Mouse (Mus musculus): ENCODE results near the gene Ppm1d. TPM values are rescaled to one million over a fixed set of nuclear protein-coding genes. Genes with fewer than 3 reads are reported as not detected.

The Ppm1d gene
- 10 to 100 TPM; 15.0 to 16.3 TPM for total RNA-seq (2021)

DNA sequence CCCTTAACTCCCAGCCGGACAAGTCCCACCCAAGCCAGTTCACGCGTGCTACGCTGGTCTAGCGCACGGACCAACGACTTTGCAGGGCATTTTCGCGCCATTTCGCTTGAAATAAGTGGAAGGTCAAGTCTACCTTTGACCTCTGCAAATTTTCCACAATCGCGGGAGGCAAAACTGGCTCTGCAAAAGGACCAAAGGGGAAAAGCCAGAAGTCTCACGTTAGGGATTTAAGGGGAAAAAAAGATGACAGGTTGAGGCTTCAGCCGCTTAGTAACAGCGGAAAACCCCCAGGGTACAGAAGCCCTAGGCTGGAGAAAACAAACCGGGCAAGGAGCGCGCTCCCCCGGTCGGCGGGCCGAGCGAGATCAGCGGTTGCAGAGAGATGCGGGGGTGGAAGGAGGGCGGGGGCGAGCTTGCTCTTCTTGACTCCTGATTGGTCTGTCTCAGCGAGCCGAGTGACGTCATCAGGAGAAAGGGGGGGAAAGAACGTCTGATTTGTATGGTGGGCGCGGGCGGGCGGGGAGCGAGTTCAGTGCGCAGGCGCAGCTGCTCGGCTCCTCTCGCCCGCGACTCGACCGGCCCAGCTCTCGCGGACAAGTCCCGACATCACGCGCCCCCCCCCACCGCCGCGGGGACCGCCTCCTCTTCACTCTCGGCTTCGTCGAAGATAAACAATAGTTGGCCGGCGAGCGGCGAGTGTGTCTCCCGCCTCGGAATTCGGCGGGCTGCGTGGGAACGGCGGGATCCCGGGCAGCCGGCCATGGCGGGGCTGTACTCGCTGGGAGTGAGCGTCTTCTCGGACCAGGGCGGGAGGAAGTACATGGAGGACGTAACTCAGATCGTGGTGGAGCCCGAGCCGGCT is at the start of gene Ppm1d:
TSS of gene Ppm1d (plus strand) at position 532 of the 862 bp plus-strand sequence.
- peak; percentile 93 to 96 for DNase-seq (ENCODE audit: extremely low spot score in 1 of 2, low spot score in 1 of 2)

DNA sequence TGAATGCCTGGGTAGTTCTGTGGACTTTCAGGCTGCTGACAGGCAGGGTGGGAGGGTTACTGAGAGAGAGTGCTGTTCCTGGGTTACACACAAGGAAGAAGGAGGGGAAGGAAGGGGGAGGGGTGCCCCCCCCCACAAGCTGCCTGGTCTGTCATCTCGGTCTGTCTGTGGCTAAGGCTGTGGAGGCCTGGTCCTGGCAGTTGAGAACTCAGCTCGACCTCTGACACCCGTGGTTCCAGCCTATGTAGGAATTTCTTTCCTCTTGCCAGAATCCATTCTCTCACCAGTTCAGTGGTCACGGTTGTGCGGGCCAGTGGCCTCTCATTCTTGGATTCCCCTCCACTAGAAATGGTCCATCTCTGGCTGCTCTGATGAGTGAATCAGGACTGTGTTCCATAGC is 46.4 kb upstream of the Ppm1d start:
- DNase-seq (ENCODE audit: extremely low spot score in 1 of 2, low spot score in 1 of 2): no peak

DNA sequence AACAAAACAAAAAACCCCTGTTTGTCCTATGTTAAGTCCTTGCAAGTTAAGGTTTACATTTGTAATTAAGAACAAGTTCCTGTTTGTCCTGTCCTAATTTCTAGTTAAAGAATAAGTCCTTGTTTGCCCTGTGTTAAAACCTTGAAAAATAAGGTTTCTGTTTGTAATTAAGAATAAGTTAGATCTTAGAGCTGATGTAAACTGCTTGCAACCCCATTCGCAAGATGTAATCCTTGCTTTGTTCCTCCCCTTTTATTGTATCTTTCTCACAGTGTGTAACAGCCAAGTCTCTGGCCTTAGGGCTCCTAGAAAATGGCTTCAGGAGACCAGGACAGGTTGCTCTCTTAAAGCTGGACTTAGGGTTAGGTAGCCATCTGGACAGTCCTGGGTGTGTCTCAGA is 43.7 kb upstream of the Ppm1d start:
- no peak for DNase-seq (ENCODE audit: extremely low spot score in 1 of 2, low spot score in 1 of 2)

DNA sequence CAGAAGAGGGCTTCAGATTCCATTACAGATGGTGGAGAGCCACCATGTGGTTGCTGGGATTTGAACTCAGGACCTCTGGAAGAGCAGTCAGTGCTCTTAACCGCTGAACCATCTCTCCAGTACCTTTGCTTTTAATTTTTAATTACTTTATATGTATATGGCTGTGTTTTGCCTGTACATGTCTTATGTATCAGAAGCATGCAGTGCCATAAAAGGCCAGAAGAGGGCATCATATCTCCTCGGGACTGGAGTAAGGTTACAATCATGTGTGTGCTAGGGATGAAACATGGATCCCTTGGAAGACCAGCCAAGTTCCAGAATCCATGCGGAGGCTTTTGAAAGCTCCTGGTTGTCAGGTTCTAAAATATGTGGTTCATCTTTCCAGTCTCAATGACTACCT is 40.4 kb upstream of the Ppm1d start:
- DNase-seq (ENCODE audit: extremely low spot score in 1 of 2, low spot score in 1 of 2): peak in 1 of 2 experiments; percentile 27

DNA sequence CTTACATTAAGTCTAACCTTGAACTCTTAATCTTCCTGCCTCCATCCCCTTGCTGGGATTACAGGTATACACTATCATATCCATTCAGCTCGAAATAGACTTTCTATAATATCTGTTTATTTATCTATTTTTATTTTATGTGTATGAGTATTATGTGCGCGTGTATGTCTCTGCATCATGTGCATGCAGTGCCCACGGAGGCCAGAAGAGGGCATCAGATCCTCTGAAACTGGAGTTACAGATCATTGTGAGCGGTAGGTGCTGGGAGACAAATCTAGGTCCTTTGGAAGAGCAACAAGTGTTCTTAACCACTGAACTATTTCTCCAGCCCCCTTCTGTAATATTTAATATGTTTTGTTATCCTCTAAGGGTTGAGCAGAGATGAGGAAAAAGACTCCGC is 37.7 kb upstream of the Ppm1d start:
- no peak for DNase-seq (ENCODE audit: extremely low spot score in 1 of 2, low spot score in 1 of 2)

DNA sequence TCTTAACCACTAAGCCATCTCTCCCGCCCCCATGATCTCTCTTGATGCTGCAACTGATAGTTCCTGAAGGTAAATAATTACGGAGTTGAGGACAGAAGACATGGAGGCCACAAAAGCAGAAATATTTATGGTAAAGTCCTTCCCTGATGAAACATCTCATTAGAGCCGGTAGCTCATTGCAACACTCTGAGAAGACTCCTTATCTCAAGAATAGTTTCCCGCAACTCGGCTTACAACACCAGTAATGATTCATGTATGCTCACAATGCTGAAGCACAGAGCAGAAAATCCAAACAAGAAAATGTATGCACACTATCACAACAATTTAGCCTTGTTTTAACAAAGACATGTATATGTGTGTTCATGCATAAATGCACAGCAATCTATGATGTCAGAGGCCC is 35.9 kb upstream of the Ppm1d start:
- no peak for DNase-seq (ENCODE audit: extremely low spot score in 1 of 2, low spot score in 1 of 2)

DNA sequence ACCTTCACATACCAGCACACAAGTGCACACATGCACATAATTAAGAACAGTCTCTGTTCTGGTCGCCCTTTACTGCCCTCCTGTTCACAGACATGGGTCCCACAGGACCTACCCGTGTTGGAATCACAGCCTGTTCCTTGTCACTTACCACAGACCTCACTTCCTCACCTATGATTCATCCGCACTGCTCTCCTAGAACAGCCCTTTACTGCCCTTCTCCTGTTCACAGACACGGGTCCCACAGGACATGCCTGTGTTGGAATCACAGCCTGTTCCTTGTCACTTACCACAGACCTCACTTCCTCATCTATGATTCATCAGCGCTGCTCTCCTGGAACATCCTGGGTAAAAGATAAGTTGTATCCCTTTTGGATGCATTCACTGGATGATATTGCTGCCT is 33.4 kb upstream of the Ppm1d start:
- no peak for DNase-seq (ENCODE audit: extremely low spot score in 1 of 2, low spot score in 1 of 2)

DNA sequence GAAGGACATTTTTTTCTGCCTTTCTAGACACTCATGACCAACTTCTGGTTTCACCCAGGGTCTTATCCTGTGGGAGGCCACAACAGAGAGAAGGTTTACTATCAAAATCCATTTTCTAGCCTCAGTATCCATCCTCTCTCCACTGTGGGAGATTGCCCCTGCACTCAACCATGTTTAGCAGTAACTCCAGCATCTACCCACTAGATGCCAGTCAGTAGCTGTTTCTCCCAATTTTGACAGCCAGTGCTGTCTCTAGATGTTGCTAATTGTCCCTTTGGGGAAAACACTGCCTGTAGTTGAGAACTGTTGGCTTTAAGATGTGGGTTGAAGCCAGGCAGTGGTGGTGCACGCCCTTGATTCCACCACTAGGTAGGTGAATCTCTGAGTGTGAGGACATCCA is 32.9 kb upstream of the Ppm1d start:
- DNase-seq (ENCODE audit: extremely low spot score in 1 of 2, low spot score in 1 of 2): no peak

DNA sequence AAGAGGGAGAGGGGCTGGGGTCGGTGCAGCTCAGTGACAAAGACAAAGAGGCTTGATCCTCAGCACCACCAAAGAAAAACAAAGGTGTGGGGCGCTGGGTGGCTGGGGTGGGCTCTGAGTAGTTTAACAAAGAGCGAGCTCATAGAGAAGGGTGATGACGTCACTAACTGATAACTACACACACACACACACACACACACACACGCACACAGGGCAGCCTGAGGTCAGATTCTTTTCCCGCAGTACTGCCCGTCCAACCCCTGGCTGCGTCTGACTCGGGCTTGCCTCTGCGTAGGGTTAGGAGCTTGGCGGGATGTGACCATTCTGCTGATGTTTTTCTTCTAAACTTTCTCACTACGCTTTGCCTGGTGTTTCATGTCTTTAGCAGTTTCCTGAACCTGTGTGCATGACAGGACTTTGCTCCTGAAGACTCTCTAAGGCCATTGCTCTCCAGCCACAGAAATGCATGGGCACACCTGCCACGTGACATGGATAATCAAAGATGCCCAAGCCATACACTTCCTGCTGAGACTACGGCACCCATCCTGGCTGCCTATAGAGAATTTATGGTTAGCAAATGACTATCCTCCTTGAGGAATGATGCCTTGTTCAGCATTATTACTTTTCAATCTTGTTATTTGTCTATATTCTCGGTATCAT is 29.7 kb upstream of the Ppm1d start:
- no peak for DNase-seq (ENCODE audit: extremely low spot score in 1 of 2, low spot score in 1 of 2)

DNA sequence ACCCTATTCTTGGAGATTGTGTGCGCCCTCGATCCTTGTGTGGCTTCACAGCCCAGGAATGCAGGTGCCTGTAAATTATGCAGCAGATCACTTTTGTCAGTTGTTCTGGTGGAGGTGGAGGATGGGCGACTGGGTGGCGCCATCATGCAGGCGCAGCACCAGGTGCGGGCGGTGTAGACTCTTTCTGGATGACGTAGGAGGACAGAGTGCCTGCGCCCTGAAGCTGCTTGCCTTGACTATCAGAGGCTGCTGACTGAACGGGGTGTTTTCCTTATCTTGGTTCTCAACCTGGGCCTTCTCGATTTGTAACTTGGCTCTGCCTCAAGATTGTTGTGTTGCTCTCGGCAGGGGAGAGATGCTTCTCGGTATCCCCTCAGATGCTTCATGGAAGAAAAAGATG is 13.1 kb upstream of the Ppm1d start:
- no peak for DNase-seq (ENCODE audit: extremely low spot score in 1 of 2, low spot score in 1 of 2)

DNA sequence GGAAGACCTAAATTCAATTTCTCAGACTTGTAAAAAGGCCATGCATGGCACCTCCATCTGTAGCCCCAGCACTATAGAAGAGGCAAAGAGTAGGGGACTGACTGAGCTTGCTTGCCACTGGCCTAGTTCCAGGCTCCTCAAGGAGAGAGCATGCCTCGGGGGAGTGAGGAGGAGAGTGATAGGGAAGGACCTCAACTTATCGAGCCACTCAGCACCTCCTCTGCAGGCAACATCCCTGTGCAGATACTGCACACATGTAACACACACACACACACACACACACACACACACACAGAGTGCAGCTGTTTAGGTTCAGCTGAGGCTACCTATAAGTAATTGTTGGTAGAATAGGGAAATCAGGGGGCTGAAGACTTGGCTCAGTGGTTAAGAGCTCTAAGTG is 11.2 kb upstream of the Ppm1d start:
- DNase-seq (ENCODE audit: extremely low spot score in 1 of 2, low spot score in 1 of 2): no peak

DNA sequence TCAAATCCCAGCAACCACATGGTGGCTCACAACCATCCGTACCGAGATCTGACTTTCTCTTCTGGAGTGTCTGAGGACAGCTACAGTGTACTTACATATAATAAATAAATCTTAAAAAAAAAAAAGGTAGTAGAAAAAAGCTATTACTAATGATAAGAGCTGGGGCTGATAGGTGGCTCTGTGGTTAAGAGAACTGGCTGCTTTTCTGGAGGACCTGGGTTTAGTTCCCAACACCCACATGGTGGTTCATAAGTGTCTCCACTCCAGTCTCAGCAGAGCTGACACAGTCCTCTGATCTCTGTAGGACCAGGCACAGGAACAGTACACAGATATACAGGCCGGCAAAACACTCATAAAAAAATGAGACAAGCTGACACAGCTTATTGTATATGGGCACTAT is 9.9 kb upstream of the Ppm1d start:
- DNase-seq (ENCODE audit: extremely low spot score in 1 of 2, low spot score in 1 of 2): no peak

DNA sequence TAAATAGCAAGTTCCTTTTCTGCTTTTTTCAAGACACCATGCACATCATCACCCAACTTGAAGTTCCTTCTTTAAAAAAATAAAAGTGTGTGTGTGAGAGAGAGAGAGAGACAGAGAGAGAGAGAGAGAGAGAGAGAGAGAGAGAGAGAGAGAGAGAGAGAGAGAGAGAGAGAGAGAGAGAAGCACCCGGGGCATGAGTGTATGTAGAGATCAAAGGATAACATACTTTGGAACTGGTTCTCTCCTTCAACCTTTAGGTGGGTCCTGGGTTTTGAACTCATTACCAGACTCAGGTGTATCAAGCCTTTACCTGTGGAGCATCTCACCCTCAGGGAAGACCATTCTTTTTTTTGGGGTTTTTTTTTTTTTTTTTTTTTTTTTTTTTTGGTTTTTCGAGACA is 9.2 kb upstream of the Ppm1d start:
- no peak for DNase-seq (ENCODE audit: extremely low spot score in 1 of 2, low spot score in 1 of 2)

DNA sequence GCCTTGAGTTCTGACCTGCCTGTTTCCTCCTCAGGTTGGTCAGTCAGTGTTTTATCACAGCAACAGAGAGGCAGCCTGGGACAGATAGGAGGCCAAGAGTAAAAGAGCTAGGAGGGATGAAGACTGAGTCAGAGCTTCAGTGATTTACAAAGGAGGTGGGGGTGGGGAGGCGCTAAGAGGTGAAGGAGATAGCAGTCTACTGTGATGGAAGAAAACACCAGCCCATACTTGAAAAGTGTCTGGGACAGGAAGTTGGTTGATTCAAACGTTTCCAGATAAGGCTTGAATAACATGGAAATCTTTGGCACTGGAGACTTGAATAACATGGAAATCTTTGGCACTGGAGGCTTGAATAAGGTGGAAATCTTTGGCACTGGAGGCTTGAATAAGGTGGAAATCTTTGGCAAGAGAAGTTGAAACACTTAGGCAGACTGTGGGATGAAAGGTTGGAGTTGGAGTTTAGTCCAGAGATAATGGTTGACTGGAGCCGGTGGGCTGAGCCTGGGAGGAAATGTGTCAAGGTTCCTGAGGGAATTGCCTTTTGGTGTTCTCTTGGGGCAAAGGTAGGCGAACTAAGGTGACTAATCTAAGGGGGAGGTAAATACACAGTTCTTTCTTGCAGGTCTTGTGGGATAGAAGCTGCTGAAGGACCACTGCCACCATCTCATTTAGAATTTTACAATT is 4.3 kb upstream of the Ppm1d start:
- DNase-seq (ENCODE audit: extremely low spot score in 1 of 2, low spot score in 1 of 2): no peak

DNA sequence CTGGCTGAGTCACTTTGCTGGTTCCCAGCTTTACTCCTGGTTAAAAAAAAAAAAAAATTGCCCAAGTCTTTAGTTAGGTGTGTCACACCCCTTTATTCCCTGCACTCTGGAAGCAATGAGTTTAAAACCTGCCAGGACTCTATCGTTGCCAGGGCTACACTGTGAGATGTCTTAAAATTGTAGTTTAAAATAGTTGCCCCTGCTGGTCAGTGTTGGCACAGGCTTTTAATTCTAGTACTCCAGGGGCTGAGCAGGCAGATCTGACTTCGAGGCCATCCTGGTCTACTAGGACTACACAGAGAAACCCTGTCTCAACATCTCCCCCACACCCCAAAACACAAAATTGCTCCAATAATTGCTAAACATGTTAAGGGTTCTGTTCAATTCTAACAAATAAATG is 2.2 kb upstream of the Ppm1d start:
- DNase-seq (ENCODE audit: extremely low spot score in 1 of 2, low spot score in 1 of 2): no peak

DNA sequence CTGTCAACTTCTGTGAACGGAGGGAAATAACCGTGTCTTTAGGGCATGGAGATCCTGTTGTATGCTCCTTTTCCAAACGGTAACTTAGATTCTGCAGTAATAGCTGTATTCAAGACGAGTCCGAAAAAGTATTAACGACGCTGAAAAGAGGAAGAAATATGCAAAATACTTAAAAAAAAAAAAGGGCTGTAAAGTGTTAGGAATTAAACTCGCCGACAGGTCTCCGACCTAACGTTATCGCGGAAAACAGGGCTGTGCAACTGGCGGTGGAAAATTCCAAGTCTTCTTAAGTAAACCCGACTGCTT is 684 bp upstream of the Ppm1d start:
- DNase-seq (ENCODE audit: extremely low spot score in 1 of 2, low spot score in 1 of 2): no peak

DNA sequence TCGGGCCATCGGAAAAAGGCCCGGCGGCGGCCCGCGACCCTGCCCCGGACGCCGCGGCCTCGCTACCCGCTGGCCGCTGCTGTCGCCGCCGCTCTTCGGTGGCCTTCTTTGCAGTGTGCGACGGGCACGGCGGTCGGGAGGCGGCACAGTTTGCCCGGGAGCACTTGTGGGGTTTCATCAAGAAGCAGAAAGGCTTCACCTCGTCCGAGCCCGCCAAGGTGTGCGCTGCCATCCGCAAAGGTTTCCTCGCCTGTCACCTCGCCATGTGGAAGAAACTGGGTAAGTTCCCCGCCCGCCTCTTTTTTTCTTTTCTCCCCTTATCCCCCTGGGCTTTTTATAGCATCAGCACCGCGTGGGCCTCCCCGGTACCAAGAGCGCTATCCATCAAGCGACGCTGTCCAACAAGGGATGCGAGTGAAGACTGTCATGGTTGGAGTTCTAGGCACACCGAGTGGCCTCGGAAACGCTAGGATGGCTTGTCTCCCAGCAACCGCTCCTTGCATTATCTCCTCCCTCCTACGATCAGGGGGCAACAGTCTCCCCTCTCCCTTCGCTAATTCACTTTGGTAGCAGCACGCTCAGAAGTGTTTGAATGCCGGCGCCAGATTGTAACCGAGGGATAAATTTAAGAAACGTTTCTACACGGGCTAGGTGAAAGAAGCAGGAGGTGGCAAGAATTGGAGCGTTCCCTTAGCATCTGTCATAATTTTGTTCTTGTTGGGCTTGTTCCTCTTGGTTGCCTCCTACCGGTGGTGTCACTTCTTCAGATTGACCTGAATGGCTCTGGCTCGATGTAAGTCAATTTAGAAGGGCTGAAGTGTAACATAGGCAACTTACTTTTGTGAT is 824 bp downstream of the Ppm1d start:
- DNase-seq (ENCODE audit: extremely low spot score in 1 of 2, low spot score in 1 of 2): peak; percentile 21 to 26

DNA sequence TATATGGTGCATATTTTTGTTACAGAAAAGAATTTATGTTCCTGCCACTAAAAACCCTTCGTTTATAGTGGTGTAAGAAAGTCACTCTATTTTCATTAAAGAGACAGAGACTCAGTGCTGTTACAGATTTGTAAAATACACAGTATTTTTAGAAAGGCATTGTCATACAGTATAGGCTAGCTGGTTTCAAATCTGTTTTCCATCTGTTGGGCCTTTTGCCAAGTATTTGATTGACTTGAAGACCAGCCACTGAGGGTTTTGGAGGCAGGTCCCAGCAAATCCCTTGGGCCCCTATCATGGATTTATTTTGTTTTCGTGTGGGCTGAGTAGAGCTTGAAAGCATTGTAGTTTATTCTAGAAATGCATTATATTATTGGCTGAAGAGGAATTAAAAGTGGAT is 1.8 kb downstream of the Ppm1d start:
- peak in 1 of 2 experiments; percentile 28 for DNase-seq (ENCODE audit: extremely low spot score in 1 of 2, low spot score in 1 of 2)

DNA sequence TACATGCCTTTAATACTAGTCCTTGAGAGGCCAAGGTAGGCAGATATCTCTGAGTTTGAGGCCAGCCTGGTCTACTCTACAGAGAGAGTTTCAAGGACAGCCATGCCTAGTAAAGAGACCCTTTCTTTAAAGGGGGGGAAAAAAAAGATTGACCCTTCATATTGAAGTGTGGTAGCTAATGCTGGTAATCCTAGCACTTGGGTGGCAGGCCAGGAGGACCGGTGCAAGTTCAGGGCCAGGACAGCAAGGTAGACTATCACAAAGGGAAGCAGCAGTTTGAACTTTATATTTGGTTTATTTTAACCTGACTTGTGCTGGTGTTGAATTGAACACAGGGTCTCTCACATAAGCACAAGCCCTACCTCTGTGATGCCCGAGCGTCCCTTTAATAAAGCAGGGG is 2.3 kb downstream of the Ppm1d start:
- DNase-seq (ENCODE audit: extremely low spot score in 1 of 2, low spot score in 1 of 2): no peak

DNA sequence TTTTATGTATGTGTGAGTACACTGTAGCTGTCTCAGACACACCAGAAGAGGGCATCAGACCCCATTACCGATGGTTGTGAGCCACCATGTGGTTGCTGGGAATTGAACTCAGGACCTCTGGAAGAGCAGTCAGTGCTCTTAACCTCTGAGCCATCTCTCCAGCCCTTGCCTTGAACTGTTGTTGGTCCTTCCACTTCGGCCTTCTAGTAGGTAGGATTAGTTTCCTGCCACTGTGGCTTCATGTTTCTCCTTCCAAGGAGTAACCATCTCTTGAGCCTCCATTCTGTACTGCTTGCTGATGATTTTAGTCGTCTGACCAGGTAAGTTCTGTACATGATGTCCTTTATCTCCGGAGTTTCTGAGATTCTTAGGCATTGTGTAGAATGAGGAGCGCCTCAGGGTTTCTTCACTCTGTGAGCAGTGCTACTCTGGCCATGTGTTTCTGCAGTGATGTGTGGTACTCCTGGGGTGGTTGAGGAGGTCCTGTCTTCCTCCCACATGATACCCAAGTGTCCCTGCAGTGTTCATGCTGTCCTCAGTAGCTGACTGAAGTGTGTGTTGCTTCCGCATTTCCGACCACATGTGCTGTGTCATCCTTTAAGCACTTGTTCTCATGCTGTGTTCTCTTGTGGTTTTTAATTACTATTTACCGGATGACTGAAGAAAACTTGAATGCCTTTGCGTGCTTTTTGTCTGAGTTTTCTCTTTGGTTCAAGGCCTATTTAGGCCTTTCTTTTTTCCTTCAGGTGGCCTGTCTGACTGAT is 12.7 kb downstream of the Ppm1d start:
- no peak for DNase-seq (ENCODE audit: extremely low spot score in 1 of 2, low spot score in 1 of 2)
